Mouse (Mus musculus) heart, adult 2 months (tissue): ENCODE measurements around the gene P3h3.
A peak's percentile ranks its signal among the peaks of the same experiment; 100 is the strongest.

Source experiments
- CTCF ChIP-seq: fragments of 200-600 bp; IDR thresholded peaks from 2 replicates; pipeline ENCODE4 v1.8.1; 2022; ENCODE audit warnings: antibody characterized with exemption, mild to moderate bottlenecking, moderate library complexity
- POLR2A ChIP-seq: fragments of 200-500 bp; IDR thresholded peaks from 2 replicates; pipeline ENCODE4 v1.6.1; 2011; ENCODE audit warnings: mild to moderate bottlenecking, low read depth, low read length, control low read depth; ENCODE audit not compliant: insufficient read depth

- TF ChIP-seq POLR2A (peak; percentile 66), CTCF (peak; percentile 46)
Observed at GRCm38 (mm10) chr6:124805341-124806321, 51.9 kb downstream of the P3h3 start.
